Mouse (Mus musculus) neutrophil, adult 5-6 weeks (primary cell): ENCODE data around the gene Tmem120b. TPM values are rescaled to one million over a fixed set of nuclear protein-coding genes. Genes with fewer than 3 reads are reported as not detected.

Source experiments
- total RNA-seq: library from RNA; stranded (forward); fragments of 200-1000 nt; gene quantifications from 2 replicates; pipeline ENCODE4 v1.2.3, GENCODE M21; 2017

The Tmem120b gene
- total RNA-seq, 1 experiment from 2014 or later, result 2.0 TPM

Other genes starting within 250 kb of the Tmem120b start
- 205 and 210 TPM in 2 replicates for gene Anapc5, start 247.1 kb upstream of the Tmem120b start, total RNA-seq
- gene Rnf34, start 218.4 kb upstream of the Tmem120b start, total RNA-seq, result 28.2 and 33.8 TPM in 2 replicates
- 24.3 and 27.4 TPM in 2 replicates for gene Kdm2b, start 78.6 kb upstream of the Tmem120b start, total RNA-seq
- gene Orai1, start 53.3 kb upstream of the Tmem120b start, total RNA-seq, result 36.6 and 38.4 TPM in 2 replicates
- gene Morn3, start 21.4 kb upstream of the Tmem120b start, total RNA-seq, result not detected in 2 replicates
- 32.0 TPM in 2 replicates for gene Rhof, start 64.3 kb downstream of the Tmem120b start, total RNA-seq
- 18.6 and 23.1 TPM in 2 replicates for gene Setd1b, start 73.8 kb downstream of the Tmem120b start, total RNA-seq
- gene Psmd9, start 101.0 kb downstream of the Tmem120b start, total RNA-seq, result 14.1 and 18.6 TPM in 2 replicates
- gene Hpd, start 114.3 kb downstream of the Tmem120b start, total RNA-seq, result not detected in 2 replicates
- gene Wdr66, start 183.7 kb downstream of the Tmem120b start, total RNA-seq, result 1.0 and 2.1 TPM in 2 replicates